Mouse (Mus musculus) liver, postnatal 0 days (tissue): Measurements from ENCODE around the gene Rb1.

ENCODE experiments used
- CTCF ChIP-seq: sonication (generic); IDR thresholded peaks from 2 replicates; pipeline ENCODE4 v1.5.1; 2016; ENCODE audit warnings: antibody characterized with exemption, low read depth
- EP300 ChIP-seq: IDR thresholded peaks from 2 replicates; pipeline ENCODE4 v1.6.1; 2016; ENCODE audit warnings: antibody characterized with exemption, low read depth, mild to moderate bottlenecking

- TF ChIP-seq CTCF, result no peak
- no peak for TF ChIP-seq EP300
Observed at GRCm38 (mm10) chr14:73313864-73314263, 11.8 kb downstream of the Rb1 start.
